Mouse (Mus musculus): ENCODE measurements around the gene Ndufa5. TPM values are rescaled to one million over a fixed set of nuclear protein-coding genes. Genes with fewer than 3 reads are reported as not detected.
A peak's percentile ranks its signal among the peaks of the same experiment; 100 is the strongest.

Gene Ndufa5
- polyA plus RNA-seq (2021): 218 TPM

GRCm38 (mm10) chr6:24527155-24528063 is at the start of gene Ndufa5:
Ndufa5 (minus strand) TSS chr6:24528013.
- TF ChIP-seq CTCF (IDR thresholded peaks at IDR 0.05): no peak
- no peaks in the 10 kb centered on the region for H3K27me3 ChIP-seq
- in situ Hi-C loops (cut with MboI; ENCODE audit: low pct_unique_long_range_greater_than_20kb): loop anchor here (5.0 to 10.0 kb wide), 2 partner anchors 100 to 197 kb away; no protein-coding TSS in a partner anchor
- ChIA-PET POLR2A (interaction anchor here (0.5 kb wide), 1 partner anchor 407 kb away, joined by 3 read pairs; no protein-coding TSS in a partner anchor), CTCF (interaction anchor here (1.0 to 1.3 kb wide), 2 partner anchors 10 to 100 kb away, joined by 3 read pairs; no protein-coding TSS in a partner anchor)
- ATAC-seq (peak; percentile 98), DNase-seq (ENCODE audit: low read depth, low spot score) (peak; percentile 68)

- TF ChIP-seq CTCF (IDR thresholded peaks at IDR 0.05): no peak
- ChIA-PET CTCF (no interaction called here), POLR2A (no interaction called here)
- ATAC-seq: no peak
- H3K27me3 ChIP-seq: no peaks in the 10 kb centered on the region
- DNase-seq (ENCODE audit: low read depth, low spot score): no peak
- in situ Hi-C loops (cut with MboI; ENCODE audit: low pct_unique_long_range_greater_than_20kb): no loop called here
These were observed 45.5 kb upstream of the Ndufa5 start for GRCm38 (mm10) chr6:24573319-24573718.

GRCm38 (mm10) chr6:24572431-24572830 is 44.6 kb upstream of the Ndufa5 start:
- ATAC-seq: no peak
- no peak for TF ChIP-seq CTCF (IDR thresholded peaks at IDR 0.05)
- CTCF ChIA-PET: no interaction called here
- POLR2A ChIA-PET: no interaction called here
- no peak for DNase-seq (ENCODE audit: low read depth, low spot score)
- in situ Hi-C loops (cut with MboI; ENCODE audit: low pct_unique_long_range_greater_than_20kb): no loop called here
- no peaks in the 10 kb centered on the region for H3K27me3 ChIP-seq

- no peak for DNase-seq (ENCODE audit: low read depth, low spot score)
- H3K27me3 ChIP-seq: no peaks in the 10 kb centered on the region
- in situ Hi-C loops (cut with MboI; ENCODE audit: low pct_unique_long_range_greater_than_20kb): no loop called here
- ChIA-PET POLR2A (no interaction called here), CTCF (interaction anchor here (1.0 kb wide), 1 partner anchor 13 kb away, joined by 4 read pairs; no protein-coding TSS in a partner anchor)
- no peak for TF ChIP-seq CTCF (IDR thresholded peaks at IDR 0.05)
- no peak for ATAC-seq
These were observed 43.3 kb upstream of the Ndufa5 start for GRCm38 (mm10) chr6:24571126-24571525.

- ChIA-PET CTCF (interaction anchor here (1.0 kb wide), 1 partner anchor 12 kb away, joined by 4 read pairs; no protein-coding TSS in a partner anchor), POLR2A (no interaction called here)
- in situ Hi-C loops (cut with MboI; ENCODE audit: low pct_unique_long_range_greater_than_20kb): no loop called here
- no peak for TF ChIP-seq CTCF (IDR thresholded peaks at IDR 0.05)
- H3K27me3 ChIP-seq: no peaks in the 10 kb centered on the region
- DNase-seq (ENCODE audit: low read depth, low spot score) (no peak), ATAC-seq (no peak)
These were observed 42.5 kb upstream of the Ndufa5 start for GRCm38 (mm10) chr6:24570278-24570677.

- ATAC-seq (no peak), DNase-seq (ENCODE audit: low read depth, low spot score) (no peak)
- no peak for TF ChIP-seq CTCF (IDR thresholded peaks at IDR 0.05)
- CTCF ChIA-PET: interaction anchor here (1.3 kb wide), 1 partner anchor 9 kb away, joined by 3 read pairs; no protein-coding TSS in a partner anchor
- POLR2A ChIA-PET: no interaction called here
- in situ Hi-C loops (cut with MboI; ENCODE audit: low pct_unique_long_range_greater_than_20kb): no loop called here
- no peaks in the 10 kb centered on the region for H3K27me3 ChIP-seq
These were observed 41.9 kb upstream of the Ndufa5 start for GRCm38 (mm10) chr6:24569711-24570110.

- POLR2A ChIA-PET: no interaction called here
- H3K27me3 ChIP-seq: no peaks in the 10 kb centered on the region
- DNase-seq (ENCODE audit: low read depth, low spot score) (no peak), ATAC-seq (no peak)
- in situ Hi-C loops (cut with MboI; ENCODE audit: low pct_unique_long_range_greater_than_20kb): no loop called here
- TF ChIP-seq CTCF (IDR thresholded peaks at IDR 0.05): peak; percentile 59
- CTCF ChIA-PET: interaction anchor here (1.0 to 1.3 kb wide), 3 partner anchors 9 to 39 kb away, joined by 3 read pairs; no protein-coding TSS in a partner anchor
These were observed 41.1 kb upstream of the Ndufa5 start for GRCm38 (mm10) chr6:24568963-24569362.

GRCm38 (mm10) chr6:24564886-24565285 is 37.1 kb upstream of the Ndufa5 start:
- H3K27me3 ChIP-seq: no peaks in the 10 kb centered on the region
- POLR2A ChIA-PET: no interaction called here
- no peak for TF ChIP-seq CTCF (IDR thresholded peaks at IDR 0.05)
- CTCF ChIA-PET: interaction anchor here (2.0 to 2.6 kb wide), 2 partner anchors 10 to 34 kb away, joined by 7 to 8 read pairs; no protein-coding TSS in a partner anchor
- in situ Hi-C loops (cut with MboI; ENCODE audit: low pct_unique_long_range_greater_than_20kb): no loop called here
- ATAC-seq (no peak), DNase-seq (ENCODE audit: low read depth, low spot score) (no peak)

- in situ Hi-C loops (cut with MboI; ENCODE audit: low pct_unique_long_range_greater_than_20kb): no loop called here
- no peak for ATAC-seq
- DNase-seq (ENCODE audit: low read depth, low spot score): no peak
- no peaks in the 10 kb centered on the region for H3K27me3 ChIP-seq
- ChIA-PET POLR2A (no interaction called here), CTCF (interaction anchor here (2.0 to 2.6 kb wide), 2 partner anchors 10 to 33 kb away, joined by 7 to 8 read pairs; no protein-coding TSS in a partner anchor)
- TF ChIP-seq CTCF (IDR thresholded peaks at IDR 0.05): no peak
These were observed 36.3 kb upstream of the Ndufa5 start for GRCm38 (mm10) chr6:24564081-24564480.

GRCm38 (mm10) chr6:24555488-24555887 is 27.7 kb upstream of the Ndufa5 start:
- in situ Hi-C loops (cut with MboI; ENCODE audit: low pct_unique_long_range_greater_than_20kb): no loop called here
- no peaks in the 10 kb centered on the region for H3K27me3 ChIP-seq
- TF ChIP-seq CTCF (IDR thresholded peaks at IDR 0.05): no peak
- CTCF ChIA-PET: interaction anchor here (1.5 to 1.8 kb wide), 2 partner anchors 9 to 72 kb away, joined by 3 to 8 read pairs; no protein-coding TSS in a partner anchor
- POLR2A ChIA-PET: interaction anchor here (0.5 kb wide), 1 partner anchor 78 kb away, joined by 4 read pairs; no protein-coding TSS in a partner anchor
- no peak for DNase-seq (ENCODE audit: low read depth, low spot score)
- ATAC-seq: peak; percentile 63
